Mouse (Mus musculus) cerebellum, postnatal 10 days (tissue): Measurements from ENCODE around the gene Nol11.

Experiments used
- DNase-seq, 2 experiments: peaks; one replicate each; pipeline ENCODE4 v3.0.0; 2021; ENCODE audit warnings: mixed read lengths in 2 of 2

The Nol11 gene

GRCm38 (mm10) chr11:107188565-107189552 is at the start of gene Nol11:
Gene Nol11, minus strand, starts transcription at chr11:107189381.
- peak; percentile 99 to 100 for DNase-seq

- DNase-seq = no peak
Measured at GRCm38 (mm10) chr11:107238506-107238905, 49.3 kb upstream of the Nol11 start.

DNA sequence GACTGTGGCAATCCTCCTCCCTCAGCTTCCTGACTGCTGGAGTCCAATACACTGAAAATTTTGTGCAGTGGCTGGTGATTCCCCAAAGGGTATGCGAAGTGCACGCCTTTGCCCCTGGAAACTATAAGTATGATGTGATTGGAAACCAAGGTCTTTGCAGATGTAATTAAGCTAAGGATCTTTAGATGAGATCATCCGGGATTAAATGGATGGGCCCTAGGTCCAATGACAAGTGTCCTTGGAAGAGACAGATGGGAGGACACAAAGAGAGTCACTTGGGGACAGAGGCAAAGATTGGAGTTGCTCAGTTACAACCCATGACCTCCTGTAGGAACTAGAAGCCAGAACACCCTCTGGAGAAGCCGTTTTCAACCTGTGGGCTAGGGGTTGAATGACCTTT is 48.4 kb upstream of the Nol11 start:
- no peak for DNase-seq

DNA sequence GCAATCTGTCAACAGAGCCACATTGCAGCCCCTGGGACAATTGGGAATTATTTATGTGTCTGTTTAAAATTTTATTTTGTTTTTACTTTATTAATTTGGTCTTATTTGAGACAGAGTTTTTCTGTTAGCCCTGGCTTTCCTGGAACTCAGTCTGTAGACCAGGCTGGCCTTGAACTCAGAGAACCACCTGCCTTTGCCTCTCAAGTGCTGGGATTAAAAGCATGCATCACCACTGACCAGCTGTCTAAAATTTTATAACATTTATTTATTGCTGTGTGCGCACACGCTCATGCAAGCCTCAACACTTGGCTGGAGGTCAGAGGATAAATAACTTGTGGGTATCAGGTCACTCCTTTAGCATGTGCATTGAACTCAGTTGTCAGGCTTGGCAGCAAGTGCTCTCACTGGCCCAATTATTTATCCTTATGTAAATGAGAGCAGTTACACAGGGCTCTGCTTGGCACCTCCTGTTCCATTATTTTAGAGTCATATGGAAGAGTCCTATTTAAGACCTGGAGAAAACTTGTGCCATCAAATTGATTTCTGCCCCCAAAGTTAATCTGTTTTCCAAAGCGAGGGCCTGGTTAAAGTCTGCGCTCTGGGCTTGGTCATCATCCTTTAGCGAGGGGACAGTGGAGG is 44.2 kb upstream of the Nol11 start:
- DNase-seq = no peak

DNA sequence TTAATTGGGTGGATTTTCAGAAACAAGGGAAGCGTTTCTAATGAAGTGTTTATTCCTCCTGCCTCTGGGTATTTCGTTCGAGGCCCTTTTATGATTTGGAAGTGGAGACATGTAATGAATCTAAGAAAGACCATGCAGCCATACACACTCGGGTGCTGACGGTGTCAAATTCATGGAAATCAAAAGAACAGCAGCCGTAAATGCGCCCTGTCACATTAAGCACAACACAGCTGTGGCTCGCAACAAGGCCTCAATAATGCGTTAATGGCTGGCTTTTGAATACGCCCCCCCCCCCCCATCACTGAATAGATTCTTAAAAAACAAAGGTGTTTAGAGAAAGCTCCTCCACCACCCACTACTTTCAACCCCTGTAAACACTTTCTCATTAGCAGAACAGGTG is 40.9 kb upstream of the Nol11 start:
- no peak for DNase-seq

DNA sequence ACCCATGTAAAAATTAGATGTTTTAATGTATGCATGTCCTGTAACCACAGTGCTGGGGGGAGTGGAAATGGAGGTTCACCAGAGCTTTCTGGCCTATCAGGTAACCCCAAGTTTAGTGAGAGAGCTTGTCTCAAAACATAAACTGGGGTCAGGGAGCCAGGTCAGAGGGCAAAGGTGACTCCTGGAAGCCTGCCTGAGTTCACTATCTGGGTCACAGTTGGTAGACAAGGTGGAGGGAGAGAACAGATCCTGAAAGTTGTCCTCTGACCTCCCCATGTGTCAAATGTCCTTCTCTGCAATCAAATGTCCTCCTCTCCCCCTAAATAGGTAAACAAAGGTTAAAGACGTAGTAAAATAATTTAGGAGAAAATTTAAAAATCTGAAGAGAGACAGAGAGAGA is 37.2 kb upstream of the Nol11 start:
- no peak for DNase-seq

DNA sequence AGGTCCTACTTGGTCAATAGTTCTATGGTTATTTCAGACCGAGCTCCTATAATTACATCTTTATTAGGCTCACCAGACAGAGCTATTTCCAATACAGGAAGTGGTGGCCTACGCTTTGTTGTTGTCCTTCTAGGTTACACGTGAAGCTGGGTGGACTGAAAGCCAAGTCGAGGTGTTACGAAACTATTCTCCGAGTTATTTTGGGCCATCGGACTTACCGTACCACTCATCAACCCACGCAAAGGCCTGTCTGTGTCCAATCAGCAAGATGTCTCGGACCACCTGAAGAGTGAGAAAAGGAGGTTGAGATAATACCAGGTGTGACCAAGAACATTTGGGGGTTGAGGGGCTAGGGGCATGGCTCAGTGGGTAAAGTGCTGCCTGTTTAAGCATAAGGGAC is 36.8 kb upstream of the Nol11 start:
- no peak for DNase-seq

- no peak for DNase-seq
Measured at GRCm38 (mm10) chr11:107225301-107225700, 36.1 kb upstream of the Nol11 start.

DNA sequence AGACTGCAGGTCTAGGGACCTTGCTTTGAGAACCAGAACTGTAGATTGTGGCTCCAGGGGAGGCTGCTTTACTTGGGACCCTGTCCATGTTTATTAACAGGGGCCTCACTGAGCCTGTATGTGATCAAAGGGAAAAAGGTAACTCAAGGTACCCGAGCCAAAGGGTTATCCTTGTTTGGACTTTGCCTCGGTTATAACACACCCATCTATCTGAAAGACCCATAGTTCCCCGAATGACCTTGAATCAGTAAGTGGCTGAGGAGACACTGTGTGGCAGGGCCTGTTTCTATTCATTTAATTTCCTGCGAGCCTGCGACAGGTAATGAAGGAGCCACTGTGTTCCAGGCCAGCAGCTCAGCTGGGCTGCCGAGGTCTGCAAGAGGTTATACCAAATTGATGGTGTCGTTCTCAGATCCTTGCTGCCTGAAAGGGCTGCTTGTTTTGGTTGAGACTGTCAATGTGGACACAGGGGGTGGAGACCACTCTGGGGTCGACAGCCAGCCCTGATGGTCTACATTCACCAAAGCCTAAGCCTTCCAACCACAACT is 34.6 kb upstream of the Nol11 start:
- no peak for DNase-seq

DNA sequence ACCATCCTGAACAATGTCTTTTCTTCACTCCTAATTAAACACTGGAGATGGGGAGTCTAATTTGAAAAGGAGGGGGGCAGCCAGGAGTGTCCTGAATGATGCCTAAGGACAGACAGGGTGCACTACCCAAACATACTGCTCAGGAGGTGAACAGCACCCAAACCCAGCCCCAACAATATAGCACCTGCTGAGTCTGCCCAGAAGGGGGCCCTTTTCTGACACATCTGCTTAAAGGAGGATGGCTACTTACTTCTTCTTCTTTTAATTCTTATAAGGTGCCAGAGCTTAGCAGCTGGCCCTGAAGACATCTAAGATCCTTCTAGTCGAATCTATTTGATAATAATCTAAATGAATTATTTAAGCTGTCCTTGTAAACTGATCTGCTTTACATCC is 34.0 kb upstream of the Nol11 start:
- peak in 1 of 2 experiments; percentile 28 for DNase-seq

- no peak for DNase-seq
Measured at GRCm38 (mm10) chr11:107222531-107223168, 33.5 kb upstream of the Nol11 start.

GRCm38 (mm10) chr11:107215111-107215510 is 25.9 kb upstream of the Nol11 start:
- DNase-seq = no peak

DNA sequence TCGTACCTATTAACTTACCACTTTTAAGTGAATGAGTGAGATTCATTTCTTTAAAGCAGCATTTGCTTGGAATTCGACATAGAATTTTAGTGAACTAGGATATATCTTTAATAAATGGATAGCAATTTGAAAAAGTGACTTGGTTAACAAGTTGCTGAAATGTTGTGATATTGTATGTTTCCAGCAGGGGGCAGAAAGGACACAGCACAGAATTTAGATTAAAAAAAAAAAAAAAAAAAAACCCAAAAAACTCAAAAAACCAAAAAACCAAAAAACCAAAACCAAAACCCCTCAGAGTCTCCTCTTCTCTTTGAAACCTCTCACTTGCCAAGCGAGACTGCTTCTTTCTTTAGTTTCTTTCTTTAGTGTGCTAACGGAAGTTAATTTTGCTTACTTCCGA is 24.6 kb upstream of the Nol11 start:
- DNase-seq = peak; percentile 51 to 76

DNA sequence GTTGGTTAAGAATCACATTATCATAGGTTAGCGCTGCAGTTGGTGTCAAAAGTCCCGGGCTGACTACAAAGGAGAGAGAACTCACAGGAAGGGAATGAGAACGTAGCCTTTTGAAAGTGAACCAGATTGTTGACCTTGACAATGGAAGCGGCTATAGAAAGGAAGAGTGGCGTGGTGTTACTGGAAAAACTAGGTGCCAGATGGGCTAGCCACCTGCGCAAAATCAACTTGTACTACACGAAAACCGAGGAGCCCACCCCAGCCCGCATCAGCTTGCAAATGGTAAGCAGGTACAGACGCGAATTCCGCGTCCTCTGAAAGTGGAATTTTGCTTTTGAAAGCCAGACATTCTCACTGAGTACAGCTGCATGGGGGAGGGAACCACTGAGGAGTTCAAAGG is 20.6 kb upstream of the Nol11 start:
- no peak for DNase-seq

DNA sequence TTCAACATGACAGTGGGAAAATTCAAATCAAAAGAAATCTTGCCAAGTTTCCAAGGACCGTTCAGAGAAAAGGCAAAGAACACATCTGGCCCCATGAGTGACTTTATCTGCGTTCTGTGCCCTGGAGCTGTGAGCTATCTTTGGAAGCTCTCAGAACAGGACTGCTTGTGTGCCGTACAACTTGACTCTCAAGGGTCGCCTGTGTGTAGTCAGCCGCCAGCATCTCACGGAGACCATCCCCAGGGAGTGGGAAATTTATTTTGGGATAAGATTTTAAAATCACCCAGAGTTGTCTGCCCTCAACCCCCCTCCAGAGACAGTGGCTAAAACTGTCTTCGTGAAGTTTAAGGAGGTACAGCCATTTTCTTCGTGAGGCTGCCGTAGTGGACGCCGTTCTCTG is 12.6 kb upstream of the Nol11 start:
- DNase-seq = no peak

DNA sequence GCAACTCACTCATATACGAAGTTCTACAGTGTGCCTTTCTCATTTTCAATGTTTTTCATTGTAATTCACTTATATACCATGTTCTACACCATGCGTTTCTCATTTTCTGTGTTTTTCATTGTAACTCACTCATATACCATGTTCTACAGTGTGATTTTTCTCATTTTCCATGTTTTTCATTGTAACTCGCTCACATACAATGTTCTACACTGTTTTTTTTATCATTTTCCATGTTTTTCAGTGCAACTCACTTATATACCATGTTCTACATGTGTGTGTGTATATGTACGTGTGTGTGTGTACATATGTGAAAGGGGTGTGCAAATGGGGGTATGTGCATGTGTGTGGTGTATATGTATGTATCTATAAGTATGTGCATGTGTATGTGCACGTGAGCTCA is 10.1 kb upstream of the Nol11 start:
- no peak for DNase-seq

DNA sequence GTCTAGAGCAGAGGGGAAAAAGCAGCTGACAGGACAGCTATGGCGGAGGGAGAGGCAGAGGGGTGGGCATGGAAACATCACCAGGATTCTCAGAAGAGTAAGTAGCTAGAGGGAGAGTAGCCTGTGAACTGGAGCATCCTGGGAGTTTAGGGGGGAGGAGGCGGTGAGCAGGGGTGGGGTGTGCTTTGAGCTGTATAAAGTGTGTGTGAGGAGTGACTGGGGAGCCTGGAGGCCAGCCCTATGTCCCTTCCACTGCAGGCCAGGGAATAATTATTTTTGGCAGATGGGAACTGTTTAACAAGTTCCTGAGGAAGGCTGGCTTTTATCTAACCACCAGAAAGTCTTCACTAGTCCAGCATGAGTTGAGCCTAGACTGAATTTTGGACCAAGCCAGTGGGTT is 6.2 kb upstream of the Nol11 start:
- no peak for DNase-seq

DNA sequence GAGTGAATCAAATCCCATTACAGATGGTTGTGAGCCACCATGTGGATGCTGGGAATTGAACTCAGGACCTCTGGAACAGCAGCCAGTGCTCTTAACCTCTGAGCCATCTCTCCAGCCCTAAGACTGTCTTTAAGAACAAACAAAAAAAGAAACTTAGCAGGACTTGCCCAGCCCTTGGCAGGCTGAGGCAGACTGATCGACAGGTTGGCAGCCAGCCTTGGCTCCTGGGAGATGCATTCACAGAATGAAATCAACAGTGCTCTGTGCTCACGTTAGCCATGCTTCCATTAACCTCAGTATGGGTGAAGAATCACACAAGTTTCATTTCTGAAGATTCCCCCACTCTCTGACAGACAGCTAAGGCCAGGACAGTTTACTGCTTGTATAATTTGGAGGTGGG is 1.2 kb upstream of the Nol11 start:
- peak; percentile 59 to 73 for DNase-seq

DNA sequence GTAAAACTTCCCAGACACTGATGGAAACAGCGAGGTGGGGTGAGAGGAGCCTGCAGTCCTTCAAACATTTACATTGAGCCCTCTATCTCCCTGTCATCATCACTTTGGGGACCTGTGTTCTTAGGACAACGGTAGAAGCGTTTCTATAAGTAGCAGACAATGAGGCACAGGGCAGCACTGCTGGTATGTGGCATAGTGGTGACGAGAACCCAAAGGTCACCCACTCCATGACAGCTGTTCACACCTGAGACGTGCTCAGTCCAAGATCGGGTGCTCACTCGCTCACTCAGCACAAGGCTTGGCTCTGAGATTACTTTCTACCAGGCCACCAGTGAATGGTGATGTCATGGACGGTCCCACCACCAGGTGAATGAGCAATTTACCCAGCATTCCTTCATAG is 5.4 kb downstream of the Nol11 start:
- DNase-seq = no peak

DNA sequence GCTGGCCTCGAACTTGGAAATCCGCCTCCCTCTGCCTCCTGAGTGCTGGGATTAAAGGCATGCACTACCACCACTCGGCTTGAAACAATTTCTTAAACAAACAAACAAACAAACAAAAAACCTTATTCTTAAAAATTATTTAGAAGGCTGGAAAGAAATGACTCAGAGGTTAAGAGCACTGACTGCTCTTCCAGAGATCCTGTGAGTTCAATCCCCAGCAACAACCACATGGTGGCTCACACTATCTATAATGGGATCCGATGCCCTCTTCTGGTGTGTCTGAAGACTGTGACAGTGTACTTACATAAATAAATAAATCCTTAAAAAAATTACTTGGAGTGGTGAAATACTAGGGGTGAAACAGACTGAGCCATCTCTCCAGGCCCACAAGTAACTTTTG is 28.0 kb downstream of the Nol11 start:
- DNase-seq = no peak

DNA sequence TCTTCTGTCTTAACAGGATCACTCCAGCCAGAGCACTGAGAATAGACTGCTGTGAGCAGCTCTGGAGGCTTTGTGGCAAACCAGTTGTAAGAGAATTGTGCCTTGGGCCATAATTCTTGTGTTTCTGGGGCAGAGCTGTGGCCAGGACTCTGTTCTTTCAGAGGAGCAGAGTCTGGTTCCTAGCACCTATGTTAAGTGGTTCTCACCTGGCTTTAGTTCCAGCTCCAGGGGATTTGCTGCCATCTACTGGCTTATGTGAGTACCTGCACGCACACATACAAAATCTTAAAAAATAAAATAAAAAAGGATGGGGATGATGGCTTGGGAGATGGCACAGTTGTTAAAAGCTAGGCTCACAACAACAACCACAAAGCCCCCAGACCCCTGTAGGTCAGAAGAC is 30.1 kb downstream of the Nol11 start:
- DNase-seq = peak in 1 of 2 experiments; percentile 22

DNA sequence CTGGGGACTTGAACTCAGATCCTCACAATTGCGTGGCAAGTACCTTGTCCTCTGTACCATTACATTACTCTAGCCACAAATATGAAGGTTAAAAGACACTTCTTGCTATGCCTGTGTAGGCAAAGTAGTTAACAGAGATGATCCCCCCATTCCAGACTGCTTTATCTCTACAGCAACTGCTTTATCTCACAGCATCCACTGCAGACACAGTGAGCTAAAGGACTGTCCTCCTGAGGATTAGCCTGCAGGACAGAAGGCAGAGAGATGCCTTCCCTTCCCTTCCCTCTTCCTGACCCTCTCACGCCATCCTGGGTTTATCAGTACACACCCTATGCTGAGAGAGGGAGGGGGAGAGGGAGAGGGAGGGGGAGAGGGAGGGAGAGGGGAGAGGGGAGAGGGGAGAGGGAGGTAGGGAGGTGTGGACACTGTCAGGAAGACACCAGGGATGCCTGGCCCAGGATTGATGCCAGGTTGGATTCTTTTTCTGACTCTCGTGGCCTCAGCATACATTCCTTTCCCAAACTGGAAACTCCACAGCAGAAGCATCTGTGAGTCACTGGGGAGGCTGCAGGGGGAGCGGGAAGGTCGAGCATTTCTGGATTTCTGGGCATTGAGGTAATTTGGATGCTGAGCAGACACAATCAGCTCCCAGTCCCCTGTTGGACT is 32.1 kb downstream of the Nol11 start:
- no peak for DNase-seq

- DNase-seq = peak; percentile 15 to 33
Measured at GRCm38 (mm10) chr11:107155292-107155691, 33.9 kb downstream of the Nol11 start.
